Mouse (Mus musculus) gastrocnemius, postnatal 36 days (tissue): ENCODE data around the gene Ctnna3. TPM values are rescaled to one million over a fixed set of nuclear protein-coding genes. Genes with fewer than 3 reads are reported as not detected.
"Not testable (repeated sequence)": the region's sequence is repeated elsewhere in the genome, so short reads cannot be mapped to it uniquely, and the experiment has no call there.

ENCODE experiments used
- DNase-seq, 2 experiments: peaks; one replicate each; pipeline ENCODE4 v3.0.0; 2022
- intact Hi-C: fragments of 180-260 bp; cut with DNase I; formaldehyde crosslinking; loops from one replicate; pipeline ENCODE4 v1.15.1; 2025
- total RNA-seq, 2 experiments: library from RNA; stranded (reverse); gene quantifications; 2 replicates each; pipeline ENCODE4 v1.2.3; 2021

The Ctnna3 gene
- total RNA-seq, 2 experiments from 2014 or later, result 17.1 to 18.3 TPM

DNA sequence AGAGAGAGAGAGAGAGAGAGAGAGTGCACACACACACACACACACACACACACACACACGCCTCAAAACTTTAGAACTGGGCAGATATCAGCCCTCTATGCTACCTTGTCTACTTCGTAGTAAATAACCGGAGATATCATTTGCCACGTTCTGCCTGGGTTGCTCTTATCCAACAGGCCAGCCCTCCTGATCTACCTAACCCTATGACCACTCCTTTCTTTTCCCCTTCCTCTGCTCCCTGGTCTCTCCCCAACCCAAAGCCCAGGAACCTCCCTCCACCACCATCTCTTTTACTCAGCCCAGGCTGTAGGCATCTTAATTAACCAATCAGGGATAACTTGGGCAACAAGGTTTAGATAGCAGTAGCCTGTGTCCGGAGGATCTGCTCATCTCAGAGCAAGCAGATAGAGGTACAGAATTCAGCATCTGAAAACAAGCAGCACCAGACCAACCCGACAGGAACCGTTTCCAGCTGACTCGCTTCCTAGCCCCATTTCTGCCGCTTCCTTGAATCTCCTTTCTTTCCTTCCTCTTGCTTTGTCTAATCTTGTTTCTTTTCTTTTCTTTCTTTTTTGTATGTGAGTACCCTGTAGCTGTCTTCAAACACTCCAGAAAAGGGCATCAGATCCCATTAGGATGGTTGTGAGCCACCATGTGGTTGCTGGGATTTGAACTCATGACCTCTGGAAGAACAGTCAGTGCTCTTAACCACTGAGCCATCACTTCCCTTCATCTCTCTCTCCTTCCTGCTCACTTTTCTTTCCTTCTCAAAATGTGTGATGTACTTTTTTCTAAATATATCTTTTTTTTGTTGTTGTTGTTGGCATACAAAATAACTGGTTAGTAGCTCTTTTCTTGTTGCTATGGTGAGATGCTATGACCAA is 6.1 kb upstream of the Ctnna3 start:
- DNase-seq, result no peak
- intact Hi-C loops, result loop anchor here (5.0 kb wide), 1 partner anchor 148 kb away; no protein-coding TSS in a partner anchor

DNA sequence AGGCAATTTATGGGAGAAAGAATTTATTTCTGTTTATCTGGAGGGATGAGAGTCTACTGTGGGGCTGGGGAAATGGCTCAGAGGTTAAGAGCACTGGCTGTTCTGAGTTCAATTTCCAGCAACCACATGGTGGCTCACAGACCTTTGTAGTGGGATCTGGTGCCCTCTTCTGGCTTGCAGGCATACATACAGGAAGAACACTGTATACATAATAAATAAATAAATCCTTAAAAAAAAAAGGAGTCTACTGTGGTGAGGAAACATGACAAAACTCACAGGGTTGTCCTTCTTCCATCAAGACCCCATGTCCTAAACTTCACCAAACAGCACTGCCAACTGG is 5.5 kb upstream of the Ctnna3 start:
- DNase-seq, result no peak
- intact Hi-C loops, result loop anchor here (5.0 kb wide), 1 partner anchor 148 kb away; no protein-coding TSS in a partner anchor

DNA sequence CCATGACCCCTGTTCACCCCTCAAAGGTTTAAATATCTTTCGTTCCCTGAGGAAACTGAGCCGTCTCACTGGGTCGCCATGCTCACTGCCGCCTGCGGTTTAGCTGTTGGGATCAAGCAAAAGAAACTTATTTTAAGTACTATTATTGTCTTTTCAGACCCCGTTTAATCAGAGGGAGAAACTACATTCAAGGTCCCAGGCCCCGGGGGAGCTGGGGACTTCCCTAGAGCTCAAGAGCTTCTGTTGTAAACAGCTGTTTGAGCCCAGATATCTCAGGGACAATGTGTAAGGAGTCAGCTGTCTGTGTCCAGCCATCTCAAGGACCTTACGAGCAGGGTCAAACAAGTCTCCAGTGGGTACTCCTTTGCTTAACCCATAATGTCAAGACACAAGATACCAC is 2.8 kb upstream of the Ctnna3 start:
- intact Hi-C loops, result loop anchor here (5.0 kb wide), 1 partner anchor 50 kb away; no protein-coding TSS in a partner anchor
- DNase-seq, result no peak

DNA sequence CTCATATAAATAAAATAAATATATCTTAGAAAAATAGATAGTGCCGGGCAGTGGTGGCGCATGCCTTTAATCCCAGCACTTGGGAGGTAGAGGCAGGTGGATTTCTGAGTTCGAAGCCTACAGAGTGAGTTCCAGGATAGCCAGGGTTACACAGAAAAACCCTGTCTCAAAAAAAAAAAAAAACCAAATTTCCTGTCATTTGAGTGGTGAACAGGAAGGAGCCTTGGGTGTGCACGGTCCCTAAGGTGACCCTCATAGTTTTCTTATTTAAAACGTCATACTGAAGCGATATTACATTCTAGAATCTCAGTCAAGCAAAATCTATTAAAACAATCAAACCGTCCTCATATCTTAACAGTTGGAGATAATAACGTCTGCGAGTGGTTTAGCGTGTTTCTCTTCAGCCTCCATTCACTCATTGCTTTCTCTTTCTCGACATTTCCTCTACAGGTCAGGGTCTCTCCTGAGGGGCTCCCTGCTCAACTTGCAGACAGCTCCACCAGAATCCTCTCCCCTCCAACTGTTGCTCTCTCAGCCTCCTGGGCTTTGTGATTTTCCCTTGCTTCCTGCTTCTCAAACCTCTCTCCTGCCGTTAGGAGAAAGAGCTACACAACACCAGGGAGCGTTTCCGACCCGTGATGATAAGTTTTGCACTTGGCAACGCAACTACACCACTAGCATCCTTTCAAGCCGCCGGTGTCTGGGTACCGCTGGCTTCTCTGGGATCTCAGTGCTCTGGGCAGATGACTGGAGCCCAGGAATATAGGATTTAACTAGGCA is 1.5 kb upstream of the Ctnna3 start:
- intact Hi-C loops, result loop anchor here (5.0 kb wide), 1 partner anchor 49 kb away; no protein-coding TSS in a partner anchor
- DNase-seq, result peak in 1 of 2 experiments; percentile 16

DNA sequence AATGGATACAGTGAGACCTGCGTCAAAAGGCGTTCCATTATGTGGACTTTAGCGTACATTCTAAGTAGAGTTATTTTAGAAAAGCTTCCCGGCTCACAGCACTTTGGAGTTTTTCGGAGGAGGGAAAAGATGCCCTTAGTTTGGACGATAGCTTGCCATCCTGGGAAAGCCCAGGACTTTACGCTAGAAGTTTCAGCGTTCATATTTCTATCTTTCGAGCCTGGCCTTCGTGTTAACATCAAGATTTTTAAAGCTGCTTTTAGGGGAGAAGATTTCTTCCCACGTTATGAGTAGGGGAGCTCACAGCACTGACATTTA is 916 bp upstream of the Ctnna3 start:
- DNase-seq, result no peak
- intact Hi-C loops, result loop anchor here (5.0 kb wide), 1 partner anchor 48 kb away; no protein-coding TSS in a partner anchor

DNA sequence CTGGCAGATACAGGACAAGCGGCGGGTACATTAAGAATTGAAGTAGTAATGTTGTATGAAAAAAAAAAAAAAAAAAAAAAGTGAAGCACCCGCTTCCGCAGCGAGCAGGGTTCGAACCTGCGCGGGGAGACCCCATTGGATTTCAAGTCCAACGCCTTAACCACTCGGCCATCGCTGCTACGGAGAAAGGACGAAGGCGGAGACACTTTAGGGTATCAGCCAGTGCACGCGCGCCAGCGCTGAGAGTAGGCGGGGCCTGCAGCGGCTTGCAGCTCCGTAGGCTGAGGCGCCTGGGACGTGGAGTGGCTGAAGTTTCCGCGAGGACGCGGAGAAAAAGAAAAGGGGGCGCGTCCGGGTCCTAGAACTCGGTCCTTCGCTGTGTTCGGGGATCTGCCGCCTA is 518 bp upstream of the Ctnna3 start:
- intact Hi-C loops, result loop anchor here (5.0 kb wide), 1 partner anchor 48 kb away; no protein-coding TSS in a partner anchor
- DNase-seq, result peak; percentile 94 to 100

DNA sequence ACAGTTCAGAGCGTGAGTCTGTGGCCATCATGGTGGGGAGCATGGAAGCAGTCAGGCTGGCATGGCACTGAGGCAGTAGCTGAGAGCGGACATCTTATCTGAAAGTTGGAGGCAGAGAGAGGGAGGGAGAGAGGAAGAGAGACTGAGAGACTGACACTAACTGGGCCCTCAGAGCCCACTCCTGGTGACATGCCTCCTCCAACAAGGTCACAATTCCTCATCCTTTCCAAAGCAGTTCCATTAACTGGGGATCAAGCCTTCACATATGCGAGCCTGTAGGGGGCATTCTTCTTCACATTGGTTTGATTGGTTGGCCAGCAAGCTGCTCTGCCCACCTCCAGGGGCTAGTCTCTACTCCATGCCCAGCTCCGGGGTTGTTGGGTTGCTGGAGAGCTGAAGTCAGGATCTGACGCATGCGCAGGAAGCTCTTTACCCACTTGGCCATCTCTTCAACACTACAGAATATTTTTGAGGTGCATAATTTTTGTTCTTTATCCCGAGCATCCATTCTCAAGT is 1.4 kb downstream of the Ctnna3 start:
- DNase-seq, result no peak
- intact Hi-C loops, result no loop called here

DNA sequence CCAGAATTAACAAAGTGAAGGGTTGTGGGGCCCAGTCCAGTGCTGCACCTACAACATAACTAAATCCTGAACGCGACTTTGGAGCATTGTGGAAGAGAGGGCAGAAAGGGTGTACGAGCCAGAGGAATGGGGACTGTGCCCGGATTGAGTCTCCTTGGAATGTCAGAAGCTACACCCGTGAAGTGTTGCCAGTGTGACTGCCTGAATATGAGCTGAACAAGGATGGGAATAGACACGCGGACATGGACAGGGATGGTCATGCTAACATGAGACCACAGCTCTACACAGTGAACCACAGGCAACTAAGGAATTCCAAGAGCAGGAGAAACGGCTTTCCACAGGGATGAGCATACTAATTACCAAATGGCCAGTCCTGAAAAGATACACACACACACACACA is 2.2 kb downstream of the Ctnna3 start:
- intact Hi-C loops, result no loop called here
- no peak for DNase-seq

DNA sequence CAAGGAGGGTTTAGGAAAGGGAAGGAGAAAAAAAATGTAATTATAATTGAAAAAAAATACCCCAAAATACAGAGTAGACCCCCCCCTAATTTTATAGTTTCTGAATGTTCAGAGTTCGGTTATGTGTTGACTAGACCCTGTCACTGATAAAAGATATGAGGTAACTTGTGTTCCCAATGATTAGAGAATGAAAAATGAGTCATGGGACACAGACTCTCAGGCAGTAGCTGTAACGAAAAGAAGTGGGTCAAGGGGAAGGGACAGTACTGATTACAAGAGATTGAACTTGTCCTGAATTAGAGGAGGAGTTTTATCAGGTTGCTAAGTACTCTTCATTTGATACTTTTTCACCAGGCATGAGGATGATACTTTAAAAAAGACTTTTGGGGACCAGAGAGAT is 3.0 kb downstream of the Ctnna3 start:
- intact Hi-C loops, result loop anchor here (1.0 kb wide), 1 partner anchor 28 kb away; no protein-coding TSS in a partner anchor
- DNase-seq, result no peak

DNA sequence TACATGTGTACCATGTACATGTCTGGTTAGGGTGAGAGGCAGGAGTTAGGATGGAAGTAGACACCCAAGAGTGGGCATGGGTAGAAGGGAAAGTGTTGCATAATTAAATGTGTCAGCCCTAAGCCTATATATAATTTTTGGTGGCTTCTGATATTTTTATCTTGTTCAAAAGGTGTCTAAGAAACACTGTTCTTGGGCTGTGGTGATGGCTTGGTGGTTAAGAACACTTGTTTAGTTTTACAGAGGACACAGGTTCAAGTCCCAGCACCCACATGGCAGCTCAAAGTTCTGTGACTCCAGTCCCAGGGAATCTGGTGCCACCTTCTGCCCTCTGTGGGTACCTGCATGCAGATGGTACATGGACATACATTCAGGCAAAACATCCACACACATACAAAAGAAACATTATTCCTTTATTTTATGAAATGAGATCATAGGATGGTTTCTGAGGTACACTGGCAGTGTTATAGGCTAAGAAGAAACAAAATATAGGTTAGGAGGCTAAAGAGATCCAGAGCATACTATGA is 8.9 kb downstream of the Ctnna3 start:
- no peak for DNase-seq
- intact Hi-C loops, result no loop called here

DNA sequence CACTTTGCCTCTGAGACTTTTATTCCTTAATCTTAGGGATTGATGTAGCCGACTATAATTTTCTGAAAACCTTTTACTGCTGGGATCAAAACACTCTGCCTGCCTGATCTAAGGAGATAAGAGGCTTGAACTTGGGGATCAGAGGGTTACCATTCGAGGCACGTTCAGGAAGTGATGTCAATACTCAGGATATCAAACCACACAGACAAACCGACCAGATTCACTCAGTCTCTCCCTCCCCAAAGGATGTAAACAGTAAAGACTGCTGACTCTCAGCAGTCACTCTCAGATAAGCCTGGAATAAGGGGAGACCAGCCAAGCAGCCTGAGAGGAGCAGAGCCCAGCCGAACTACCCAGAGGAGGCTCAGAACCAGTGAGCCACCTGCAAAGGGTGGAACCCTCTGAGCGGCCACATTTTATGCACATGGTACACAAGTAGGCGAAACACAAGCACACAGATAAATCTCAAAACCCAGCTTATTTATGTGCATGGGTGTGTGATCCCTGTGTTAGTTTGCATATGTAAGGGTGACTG is 9.9 kb downstream of the Ctnna3 start:
- intact Hi-C loops, result no loop called here

DNA sequence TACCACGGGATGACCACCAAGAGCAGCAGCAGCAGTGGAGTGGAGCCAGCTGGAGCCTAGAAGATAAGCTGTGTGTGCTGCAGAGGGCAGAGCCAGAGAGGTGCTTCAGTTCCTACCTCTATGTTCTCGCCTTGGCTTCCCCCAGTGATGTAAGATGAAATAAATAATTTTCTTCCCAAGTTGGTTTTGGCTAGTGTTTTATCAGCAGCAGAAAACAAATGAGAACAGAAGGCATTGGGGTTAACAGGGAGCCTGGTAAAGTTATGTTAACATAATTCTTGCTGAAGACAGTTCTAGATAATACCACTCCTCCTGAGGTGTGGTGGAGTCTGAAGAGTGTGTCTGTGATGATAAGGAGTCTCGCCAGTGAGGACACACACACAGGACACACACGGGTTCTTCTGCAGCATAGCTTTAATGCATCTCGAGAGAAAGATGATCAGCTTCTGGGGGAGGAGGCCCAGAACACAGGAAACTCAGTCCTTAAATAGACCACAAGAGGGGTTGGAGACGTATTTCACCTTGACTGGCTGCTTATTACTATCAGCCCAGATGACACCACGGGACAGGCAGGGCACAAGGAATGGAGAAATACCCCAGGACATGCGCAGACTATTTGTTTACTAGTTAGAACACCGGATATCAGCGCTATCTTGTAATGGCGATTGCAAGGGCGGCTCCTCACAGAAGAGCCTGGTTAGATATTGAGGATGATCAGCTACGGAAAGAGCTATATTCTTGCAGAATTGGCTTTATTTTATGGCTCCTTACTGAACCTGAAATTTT is 14.9 kb downstream of the Ctnna3 start:
- DNase-seq, intact Hi-C loops: not testable (repeated sequence)

More for the DNA sequence above, 9.9 kb downstream of the Ctnna3 start:
- no peak for DNase-seq

DNA sequence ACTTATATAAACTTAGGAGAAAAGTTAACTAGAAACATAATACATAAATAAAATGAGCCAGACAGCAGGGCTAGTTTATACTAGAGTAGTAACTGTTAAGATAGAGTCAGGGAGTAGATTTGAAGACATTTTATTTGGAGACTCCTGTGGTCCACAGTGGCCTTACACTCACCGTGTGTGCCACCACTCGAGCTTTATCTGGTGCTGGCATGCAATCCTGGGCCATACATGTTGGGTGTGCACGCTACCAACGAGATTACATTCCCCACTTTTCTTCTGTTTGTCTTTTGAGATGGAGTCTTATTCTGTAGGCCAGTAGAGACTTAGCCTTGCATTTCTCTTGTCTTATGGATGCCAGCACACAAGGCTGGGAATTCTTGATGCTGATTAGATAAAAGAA is 24.0 kb downstream of the Ctnna3 start:
- intact Hi-C loops, result no loop called here
- DNase-seq, result no peak

DNA sequence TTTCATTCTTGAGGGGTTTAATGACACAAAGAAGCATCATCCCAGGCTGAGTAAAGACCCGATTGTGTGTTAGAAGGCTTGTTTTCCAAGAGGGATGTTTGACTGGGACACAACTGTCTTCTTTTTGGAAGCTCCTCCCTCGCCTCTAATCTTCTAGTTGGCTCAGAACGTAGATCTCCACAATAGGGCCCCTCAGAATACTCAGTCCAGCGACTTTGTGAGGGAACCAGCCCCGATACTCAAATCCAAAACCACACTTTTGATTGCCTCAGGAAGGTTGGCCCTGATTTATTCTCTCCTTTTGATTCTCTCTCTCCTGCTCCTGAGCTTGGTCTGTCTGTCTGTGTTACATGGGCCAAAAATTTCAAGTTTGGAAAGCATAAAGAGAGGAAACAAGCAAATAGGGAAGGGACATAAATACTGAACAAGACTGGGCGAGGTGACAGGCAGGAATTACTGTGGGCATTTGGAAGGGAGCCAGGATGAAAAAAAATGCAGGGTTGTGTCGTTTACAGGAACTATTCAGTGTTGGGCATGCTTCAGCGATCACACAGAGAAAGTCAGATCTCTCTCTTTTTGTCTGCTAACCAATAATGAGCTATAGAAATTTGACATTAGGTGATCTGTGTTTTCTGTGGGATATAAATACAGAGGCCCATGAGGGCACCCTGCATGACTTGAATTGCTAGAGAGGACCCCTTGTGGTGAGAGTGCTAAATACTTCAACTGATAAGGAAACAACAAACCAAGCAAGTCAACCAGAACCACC is 25.4 kb downstream of the Ctnna3 start:
- intact Hi-C loops, result no loop called here
- no peak for DNase-seq

DNA sequence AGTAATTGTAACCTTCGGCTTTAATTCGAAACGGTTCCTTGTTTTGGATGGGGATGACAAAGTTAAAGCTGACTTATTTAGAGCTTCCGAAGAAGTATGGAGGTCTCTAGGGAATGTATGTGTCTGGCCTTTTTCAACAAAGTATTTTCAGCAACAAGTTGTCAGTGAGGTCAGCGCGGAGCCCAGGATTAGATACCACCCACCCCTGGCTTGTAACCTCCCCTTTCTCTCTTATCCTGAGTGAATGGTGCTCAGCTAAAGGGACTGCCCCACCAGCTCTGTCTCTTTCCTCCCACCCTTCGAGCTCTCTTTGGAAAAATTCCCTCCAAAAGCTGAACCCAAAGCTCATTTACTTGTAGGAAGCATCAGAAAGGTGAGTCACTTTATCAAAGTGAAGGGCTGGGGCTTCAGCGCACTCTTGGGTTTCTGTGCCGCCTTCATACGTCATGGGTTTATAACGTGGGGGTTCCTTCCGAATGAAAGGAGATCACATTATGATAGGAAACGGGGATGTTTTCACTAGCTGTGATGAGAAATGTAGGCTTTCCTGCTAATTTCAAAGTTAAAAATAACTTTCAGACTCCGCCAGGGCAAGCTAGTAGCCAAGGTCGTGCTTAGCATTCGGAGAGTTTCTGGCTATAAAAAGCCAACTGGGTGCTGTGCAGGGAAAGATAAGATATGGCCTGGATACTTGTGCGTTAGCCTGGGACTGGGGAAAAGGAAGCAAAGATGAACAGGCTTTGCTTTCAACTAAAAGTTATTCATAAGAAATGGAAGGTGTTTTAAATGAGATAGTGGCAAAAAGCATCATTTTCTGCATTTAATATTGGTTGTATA is 27.6 kb downstream of the Ctnna3 start:
- no peak for DNase-seq
- intact Hi-C loops, result no loop called here

DNA sequence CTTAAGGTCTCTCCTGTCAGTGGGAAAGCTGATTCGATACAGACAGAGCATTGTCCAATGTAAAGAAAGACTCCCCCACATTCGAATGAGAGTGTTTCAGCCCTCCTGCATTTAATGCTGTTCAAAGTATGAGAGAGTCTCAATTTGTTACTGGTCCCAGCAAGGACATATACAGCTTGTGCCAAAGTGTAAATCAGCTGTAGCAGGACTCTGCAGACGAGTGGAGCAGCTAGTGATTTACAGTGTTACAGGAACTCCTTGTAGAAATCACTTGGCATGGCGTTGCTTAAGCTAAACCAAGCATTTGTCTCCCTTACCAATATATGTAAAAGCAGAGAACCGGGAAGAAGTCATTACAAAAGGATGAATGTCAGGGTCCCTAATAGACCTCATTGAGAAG is 31.0 kb downstream of the Ctnna3 start:
- no peak for DNase-seq
- intact Hi-C loops, result loop anchor here (1.0 kb wide), 1 partner anchor 28 kb away; no protein-coding TSS in a partner anchor

DNA sequence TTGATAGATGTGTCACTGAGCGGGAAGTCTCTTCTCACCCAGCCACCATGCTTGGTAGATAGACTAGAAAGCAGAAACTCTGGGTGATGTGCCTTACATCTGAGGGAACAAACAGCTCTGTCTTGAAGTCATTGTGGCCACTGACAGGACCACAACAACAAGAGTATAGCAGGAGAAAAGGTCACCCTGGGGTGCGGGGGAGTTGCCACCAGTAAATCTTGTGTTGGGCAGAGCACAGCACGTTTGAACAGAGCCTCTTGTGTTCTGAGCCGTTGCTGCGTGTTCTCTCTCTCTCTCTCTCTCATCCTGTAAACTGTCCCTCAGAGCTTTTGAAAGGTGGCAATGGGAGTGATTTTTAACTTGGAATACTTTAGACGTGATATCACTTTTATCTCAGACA is 42.6 kb downstream of the Ctnna3 start:
- DNase-seq, result no peak
- intact Hi-C loops, result no loop called here

DNA sequence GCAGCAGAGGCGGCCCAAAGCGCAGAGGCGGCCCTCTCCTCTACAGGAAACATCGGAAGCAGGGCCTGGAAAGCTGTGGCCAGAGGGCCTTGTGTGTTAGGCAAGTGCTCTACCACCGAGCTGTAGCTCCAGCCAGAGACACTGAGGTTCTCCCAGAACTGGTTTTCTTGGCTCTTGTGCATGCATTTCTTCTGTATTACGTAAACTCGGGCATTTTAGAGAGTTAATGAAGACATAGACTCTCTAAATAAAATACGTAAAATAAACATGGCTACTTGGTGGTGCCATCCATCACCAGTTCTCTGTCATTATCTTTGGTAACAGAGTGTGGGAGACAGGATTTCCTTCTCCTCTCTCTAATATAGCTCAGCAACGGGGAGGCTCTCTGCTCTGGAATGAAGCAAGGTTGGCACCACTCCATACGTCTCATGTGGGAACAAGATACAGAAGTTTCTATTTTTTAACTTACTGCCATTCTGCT is 46.3 kb downstream of the Ctnna3 start:
- intact Hi-C loops, result loop anchor here (5.0 kb wide), 1 partner anchor 49 kb away; no protein-coding TSS in a partner anchor
- DNase-seq, result no peak
